Mouse (Mus musculus) adrenal gland, adult 8-10 months (tissue): ENCODE data around the gene Fbxl5. TPM values are rescaled to one million over a fixed set of nuclear protein-coding genes. Genes with fewer than 3 reads are reported as not detected.

ENCODE experiments used
- DNase-seq: peaks from one replicate; pipeline ENCODE4 v3.0.0; 2022
- total RNA-seq, 4 experiments: library from RNA; stranded (reverse); gene quantifications; 2 replicates each; pipeline ENCODE4 v1.2.4; 2022

Gene Fbxl5
- total RNA-seq, 4 experiments from 2014 or later: 66.6 to 95.2 (median 83.9) TPM

DNA sequence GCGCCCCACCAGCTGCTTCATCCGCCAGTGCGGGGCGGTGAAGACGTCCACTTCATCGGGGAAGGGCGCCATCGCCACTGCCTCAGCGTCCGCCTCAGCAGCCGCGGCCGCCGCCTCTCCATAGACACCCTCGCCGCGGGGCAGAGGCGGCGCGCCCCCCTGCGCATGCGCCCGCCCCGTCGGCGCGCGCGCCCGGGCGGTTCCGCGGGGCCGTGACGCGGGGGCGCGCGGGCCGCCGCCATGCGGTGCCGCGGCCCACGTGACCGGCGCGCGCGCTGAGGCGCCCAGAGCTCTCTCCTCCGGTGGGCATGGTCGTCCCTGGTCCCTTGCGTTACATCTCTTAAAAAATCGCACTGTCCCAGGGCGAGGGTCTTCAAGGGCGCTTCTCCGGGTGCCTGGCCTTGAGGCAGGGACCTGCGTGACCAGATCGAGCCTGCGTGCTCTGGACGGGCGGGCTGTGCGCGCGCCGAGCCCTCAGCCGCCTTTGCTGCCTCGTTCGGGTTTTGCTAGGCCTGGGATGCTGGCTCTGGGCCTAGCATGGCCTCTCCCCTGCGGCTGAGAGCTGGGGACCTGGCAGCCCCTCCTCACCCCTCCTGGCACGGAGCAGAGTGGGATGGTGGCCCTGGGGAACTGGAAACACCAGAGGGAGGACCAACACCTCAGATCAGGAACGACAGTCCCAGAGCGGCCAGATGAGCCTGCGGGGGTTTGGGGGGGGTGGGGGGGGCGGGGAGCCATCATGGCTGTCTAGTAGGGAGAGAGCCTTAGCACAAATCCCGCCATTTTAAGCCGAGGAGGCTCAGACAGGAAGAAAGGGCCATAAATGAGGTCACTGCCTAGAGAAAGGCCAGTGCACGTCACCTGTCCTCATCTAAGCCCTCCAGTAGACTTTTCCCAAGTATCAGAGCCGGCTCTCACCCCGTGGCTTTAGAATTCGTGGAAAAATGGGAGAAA is 39.2 kb downstream of the Fbxl5 start:
- peak; percentile 55 for DNase-seq

DNA sequence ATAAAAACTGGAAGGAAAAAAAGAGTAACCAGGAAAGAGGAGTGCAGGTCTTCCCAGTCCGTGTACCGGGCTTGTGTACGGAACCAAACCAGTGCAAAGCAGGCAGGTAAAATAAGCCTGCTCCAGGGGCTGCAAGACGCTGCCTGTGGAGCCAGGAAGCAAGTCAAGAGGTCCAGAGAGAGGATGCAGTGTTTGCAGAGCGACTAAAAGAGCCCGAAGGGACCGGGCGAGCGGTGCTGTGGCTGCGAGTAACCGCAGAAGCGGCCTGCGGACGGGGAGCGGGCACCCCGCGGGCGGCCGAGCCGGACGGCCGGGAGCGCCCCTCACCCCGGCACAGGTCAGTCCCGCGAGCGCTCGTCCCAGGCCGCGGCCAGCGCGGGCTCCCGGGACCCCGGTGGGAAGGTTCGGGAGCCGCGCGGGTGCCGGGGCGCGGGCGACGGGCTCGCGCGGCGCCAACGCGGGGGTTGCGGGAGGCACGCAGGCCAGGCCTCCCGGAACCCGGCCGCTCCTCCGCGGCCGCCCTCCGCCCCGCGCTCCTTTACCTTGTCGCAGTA is 39.9 kb downstream of the Fbxl5 start:
- peak; percentile 11 for DNase-seq

DNA sequence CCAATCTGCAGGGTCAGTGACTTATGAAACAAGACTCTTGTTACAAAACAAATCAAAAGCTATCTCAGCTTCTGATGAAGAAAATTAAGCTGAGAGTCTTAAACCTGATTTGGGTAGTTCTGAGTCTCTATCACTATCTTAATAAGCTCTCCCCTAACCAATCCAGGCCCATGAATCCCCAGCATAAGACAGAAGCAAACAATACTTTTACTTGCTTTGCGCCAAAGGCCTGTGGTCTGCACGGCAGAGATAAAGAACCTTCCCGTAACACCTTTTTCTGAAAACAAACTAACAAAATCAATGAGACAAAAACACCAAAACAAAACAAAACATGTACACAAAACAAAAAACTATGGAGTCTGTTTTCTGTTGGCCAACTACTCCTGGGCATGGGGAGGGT is 42.9 kb downstream of the Fbxl5 start:
- DNase-seq: no peak

DNA sequence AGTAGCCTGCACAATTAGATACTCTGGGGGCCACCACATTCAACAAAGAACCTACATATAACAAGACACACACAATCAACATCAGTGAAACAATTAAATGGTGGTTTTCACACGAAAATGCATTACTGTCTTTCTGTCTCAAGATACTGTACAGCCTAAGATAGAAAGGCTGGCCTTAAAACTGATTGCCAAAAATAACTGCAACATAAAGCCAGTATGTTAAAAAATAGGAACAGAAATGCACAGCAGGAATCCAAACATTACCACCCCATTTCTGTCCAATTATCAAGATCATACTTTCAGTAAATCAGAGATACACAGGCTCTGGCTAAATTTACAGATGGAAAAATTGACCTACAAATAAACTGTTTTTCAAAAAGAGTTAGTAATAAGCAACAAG is 44.4 kb downstream of the Fbxl5 start:
- DNase-seq: no peak

DNA sequence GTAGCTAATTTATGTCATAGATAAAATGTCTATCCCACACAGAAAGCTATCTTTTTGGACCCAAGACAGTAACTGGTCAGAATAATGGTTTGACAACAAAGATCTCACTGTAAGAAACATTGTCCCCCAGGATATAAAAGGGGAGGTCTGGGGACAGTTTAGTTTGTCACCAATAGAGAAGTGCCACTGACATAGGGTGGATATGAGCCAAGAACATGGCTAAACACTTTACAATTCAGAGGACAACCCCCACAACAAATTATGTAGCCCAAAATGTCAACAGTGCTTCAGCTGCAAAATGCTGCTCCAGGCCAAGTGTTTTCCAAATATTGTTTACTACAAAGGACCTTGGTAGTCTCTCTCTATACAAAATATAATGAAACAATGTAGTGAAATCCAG is 45.0 kb downstream of the Fbxl5 start:
- no peak for DNase-seq

DNA sequence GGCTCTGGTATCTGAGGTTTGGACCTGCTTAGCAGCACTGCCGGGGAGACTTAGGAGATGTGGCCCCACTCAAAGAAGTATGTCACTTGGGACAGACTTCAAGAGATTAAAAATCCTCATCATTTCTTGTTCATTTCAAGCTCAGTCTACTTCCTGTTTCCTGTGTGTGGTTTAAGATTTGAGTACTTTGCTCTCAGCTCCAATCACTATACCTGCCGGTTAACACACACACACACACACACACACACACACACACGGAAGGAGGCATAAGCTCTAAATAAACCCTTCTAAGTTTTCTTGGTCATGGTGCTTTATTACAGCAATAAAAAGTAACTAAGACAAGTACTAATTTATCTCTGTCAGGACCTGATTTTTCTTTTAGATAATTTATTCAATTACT is 49.9 kb downstream of the Fbxl5 start:
- DNase-seq: no peak

DNA sequence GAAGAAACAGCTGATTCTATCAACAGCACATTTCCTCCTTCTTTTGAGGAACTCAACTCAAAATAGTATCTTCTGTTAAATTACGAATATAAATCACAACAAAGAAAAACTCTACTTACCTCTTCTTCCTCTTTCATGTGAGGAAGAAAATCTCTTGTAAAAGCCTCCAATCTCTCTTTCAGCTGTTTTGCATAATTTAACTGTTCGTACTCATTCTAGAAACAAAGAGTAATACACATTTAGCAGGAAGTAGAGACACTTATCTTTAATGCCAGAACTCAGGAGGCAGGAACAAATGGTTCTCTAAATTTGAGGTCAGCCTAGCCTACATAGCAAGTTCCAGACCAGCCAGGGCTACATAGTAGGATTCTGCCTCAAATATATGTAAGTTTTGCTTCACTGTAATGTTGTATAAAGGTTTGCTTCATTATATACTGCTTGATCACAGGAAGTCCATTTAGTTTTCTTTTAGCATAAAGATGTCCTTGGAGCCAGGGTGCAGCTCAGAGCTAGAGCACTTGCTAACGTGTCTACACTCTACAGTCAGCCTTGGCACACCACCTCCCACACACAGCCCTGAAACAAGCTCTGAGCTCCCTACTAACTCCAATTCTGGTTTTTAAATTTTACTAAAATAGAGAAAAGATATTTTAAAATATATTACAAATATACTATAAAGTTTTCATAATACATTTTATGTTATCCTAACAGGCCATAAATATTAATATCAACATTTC is 50.7 kb downstream of the Fbxl5 start:
- DNase-seq: no peak

DNA sequence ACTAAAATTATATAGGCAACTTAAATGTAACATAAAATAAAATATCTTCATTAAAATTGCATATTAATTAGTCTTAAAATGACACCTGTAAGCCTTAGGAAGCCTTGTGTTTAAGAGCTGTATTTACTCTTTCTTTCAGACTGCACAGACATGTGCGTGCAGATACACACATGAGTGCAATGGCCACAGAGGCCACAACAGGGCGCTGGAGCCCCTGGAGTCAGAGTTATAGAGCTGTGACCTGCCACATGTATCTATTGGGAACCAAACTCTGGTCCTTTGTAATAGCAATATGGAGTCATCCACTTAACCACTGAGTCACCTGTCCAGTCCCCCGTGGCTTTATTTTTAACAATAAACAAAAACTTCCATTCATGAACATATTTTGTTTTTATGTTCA is 72.3 kb downstream of the Fbxl5 start:
- no peak for DNase-seq

DNA sequence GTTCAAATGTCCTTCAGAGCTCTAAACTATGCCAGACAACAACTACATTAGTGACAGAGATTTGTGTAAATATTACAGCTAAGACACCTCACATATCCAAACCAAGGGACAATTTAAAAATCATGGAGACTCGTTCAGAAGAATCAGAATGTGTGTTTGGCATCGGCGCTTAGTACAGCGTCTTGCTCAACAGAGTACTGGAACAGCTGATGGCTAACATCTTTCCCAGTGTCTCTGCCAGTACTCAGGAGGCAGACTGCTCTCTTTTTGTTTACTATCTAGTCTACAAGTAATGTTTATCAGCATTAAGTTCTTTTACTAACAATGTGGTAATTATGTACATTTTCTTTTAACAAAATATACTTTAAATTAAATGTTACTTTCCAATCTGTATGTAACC is 73.4 kb downstream of the Fbxl5 start:
- no peak for DNase-seq

DNA sequence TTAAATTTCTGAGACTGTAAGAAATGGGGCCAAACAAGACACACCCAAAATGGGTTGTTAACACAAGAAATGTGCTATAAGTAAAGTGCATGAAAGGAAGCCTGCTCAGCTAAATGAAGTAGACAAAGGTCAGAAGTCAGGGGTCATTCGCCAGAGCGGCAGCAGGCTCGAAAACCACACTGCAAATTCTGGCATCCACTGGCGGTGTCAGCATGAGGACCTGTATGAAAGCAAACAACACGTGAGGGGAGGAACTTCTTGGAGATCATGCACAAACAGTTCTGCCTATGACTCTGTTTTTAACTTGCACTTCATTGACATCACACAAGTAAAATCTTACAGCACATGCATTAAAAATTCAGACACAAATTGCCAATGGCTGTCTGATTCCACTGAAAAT is 76.3 kb downstream of the Fbxl5 start:
- no peak for DNase-seq

DNA sequence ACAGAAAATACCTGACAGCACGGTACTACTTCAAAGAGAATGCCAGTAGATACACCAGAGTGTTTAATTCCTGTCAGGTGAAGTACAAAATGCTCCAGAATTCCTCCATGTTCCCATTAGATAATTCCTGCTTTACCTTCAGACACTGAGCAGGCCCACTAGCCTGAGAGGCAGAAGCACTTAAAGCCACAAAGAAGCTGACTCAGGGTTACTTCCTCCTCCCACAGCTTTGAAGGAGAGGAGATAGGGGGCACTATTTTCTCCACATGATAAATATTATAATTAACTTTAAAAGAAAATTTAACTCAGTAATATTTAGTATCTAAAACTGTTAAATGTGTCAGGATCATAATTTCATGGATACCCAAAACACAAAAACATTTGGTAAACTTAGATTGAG is 77.3 kb downstream of the Fbxl5 start:
- DNase-seq: no peak

DNA sequence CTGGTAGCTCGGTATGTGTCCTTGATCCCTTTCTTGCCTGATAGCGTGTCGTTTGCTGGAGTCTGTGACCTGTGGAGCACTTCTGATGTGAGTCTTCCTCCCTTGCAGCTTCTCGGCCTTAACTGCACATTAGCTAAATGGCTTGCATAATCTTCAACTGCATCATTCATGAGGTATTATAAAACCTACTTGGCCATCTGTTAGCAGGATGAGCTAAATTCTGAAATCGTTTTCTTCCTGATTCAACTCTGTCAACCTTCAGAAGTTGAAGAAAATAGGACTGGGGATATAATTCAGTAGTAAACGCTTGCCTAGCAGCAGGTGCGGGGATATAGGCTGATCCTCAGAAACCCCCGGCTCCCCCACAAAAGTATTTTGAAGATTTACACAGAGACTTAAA is 89.1 kb downstream of the Fbxl5 start:
- DNase-seq: no peak

DNA sequence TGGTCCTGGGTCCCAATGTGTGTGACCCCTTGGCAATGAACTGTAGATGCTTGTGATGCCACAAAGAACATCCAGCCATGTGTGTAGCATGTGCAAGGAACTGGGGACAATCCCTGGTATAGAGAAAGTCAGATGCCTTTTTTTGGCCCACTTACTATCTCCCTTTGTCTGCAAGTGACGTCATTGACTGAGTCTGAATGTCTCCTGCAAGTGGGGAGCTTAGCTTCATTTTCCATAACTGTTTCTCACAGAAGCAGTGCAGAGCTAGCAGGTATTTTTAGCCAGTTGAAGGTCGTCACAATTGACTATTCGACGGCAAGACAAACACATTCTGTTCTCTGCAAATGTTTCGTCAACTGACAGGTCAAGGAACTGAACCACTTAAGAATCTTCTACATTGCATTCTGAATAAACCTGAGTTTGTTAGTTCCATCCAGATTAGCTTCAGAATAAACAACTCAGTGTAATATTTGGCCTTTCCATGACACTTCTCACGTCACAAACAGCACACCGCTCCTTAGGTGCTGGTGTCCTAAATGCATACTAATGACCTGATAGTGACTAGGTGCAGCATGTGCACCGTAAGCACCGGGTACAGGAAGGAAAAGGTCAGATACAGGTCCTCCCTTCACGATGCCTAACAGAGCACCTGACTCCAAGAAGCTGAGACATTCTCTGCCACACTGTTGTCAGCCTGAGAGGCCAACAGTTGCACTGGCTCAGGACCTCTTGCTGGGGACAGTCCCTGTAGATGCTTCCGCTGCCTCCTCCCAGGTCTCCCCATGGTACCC is 92.9 kb downstream of the Fbxl5 start:
- no peak for DNase-seq

DNA sequence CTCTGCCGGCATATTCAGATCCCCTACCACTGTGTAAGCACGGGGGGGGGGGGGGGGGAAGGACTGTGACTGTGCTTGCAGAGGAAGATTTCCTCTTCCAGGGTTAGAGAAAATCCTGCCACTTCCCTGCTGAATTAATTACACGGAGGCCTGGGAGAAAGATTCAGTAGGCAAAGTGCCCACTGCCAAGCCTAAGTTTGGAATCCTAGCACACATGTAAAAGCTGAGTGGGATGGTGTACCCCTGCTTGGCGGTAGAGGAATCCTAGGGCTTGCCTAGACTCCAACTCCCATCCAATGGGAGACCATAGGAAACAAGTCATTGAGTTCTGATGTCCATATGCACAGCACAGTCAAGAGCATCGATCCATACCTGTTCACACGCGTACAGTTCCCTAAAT is 97.6 kb downstream of the Fbxl5 start:
- no peak for DNase-seq

DNA sequence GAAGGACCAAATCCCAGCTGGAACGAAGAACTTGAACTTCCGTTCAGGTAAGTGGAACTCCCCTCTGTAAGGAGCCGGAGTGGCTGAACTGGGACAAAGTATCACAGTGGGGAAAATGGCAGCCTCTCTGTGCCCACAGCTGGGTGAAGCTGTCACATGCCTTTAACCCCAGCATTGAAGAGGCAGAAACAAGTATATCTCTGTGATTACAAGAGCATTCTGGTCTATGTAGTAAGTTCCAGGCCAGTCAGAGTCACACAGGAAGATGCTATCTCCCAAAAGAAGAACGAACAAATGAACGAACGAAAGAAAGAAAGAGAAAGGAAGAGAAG is 99.0 kb downstream of the Fbxl5 start:
- no peak for DNase-seq

DNA sequence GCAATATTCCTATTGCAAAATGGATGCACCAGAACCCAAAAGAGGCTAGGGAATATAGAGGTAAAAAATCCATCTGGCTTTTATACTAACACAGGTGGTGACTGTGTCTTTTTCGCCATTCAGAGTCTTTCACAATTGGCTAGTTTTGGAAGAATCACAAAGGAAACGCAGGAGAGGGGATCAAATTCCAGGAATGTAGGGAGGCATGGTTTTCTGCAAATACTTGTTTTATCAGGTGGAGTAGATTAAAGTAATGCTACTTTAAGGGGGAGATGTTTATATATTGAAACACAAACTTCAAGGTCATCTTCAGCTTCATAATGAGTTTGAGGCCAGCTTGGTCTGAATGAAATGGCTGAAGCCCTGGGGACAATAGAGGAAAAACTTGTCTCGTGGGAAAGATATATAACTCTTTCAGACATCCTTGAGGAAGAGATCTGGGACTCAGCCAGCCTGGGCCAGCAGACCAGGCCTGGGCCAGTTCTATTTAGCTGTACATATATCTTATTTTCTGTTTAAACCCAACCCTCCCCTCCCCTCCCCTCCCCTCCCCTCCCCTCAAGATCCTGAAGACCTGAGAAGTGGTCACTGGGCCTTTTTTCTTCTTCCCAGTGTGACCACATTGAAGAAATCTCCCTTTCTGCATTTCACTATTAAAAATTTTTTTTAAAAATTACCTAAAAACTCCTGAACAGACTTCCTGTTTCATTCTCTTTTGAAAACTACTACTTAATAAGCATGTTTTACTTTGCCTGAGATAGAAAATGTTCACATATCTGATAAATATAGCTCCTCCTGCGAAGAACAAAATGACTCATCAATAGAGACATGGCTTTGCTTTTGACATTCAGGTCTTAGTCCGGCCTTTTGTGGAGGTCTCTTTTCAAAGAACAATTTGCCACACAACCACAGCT is 99.6 kb downstream of the Fbxl5 start:
- no peak for DNase-seq

DNA sequence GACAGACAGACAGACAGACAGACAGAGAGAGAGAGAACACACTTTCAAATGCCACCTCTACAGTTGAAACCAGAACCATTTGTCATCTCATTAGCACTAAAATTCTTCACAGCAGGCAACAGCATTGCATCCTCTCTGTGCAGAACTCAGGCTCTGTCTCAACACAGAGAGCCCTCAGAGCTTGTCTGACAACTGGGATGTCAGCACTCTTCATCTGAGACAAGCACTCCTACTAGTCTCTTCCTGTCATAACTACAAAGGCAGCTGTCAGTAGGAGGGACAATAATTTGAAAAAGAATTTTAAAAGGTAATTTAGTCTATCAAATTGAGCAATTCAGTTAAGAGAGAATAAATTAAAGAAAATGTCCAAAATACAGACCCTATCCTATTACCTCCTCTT is 122.2 kb downstream of the Fbxl5 start:
- DNase-seq: no peak

DNA sequence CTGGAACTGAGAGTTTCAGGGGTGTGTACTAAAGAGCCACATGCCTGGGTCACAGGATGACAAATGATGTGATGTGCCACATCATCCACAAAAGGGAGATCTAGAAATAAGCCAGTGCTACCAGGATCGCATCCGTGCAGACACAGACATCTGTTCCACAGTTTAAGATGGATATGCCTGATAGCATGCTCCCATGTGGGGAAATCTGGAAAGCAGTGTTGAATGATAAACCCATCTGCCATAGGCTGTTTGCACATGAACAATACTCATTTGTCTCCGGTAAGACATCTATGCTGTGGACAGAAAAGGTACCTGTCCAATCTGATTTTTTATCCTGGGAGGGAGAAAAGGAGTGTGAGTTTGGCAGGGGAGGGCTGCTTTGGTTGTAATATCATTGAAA is 124.3 kb downstream of the Fbxl5 start:
- DNase-seq: no peak
